Mouse (Mus musculus) neural tube, embryonic 11.5 days (tissue): Measurements from ENCODE around the gene Pltp. TPM values are rescaled to one million over a fixed set of nuclear protein-coding genes. Genes with fewer than 3 reads are reported as not detected.

Experiments used
- ATAC-seq: fragments of 200-750 bp; cut with Nextera tagmentation; 2 replicates; pipeline ENCODE4 v1.8.0; 2017; ENCODE audit warnings: moderate number of reproducible peaks, mild to moderate bottlenecking, moderate TSS enrichment, moderate library complexity; ENCODE audit not compliant: insufficient read depth, low FRiP score, low TSS enrichment
- DNase-seq: peaks from one replicate; pipeline ENCODE4 v3.0.0-alpha.2; 2015; ENCODE audit warnings: low spot score
- H3K27ac ChIP-seq: fragments of 300-500 bp; sonication (generic); 2 replicates; pipeline ENCODE4 v1.5.1; 2014; ENCODE audit warnings: low read depth, mild to moderate bottlenecking, low read length
- H3K27me3 ChIP-seq: fragments of 300-500 bp; sonication (generic); 2 replicates; pipeline ENCODE4 v1.6.1; 2014; ENCODE audit warnings: mild to moderate bottlenecking, low read length, mixed read lengths; ENCODE audit not compliant: control insufficient read depth, insufficient read depth
- H3K36me3 ChIP-seq: fragments of 300-500 bp; sonication (generic); 2 replicates; pipeline ENCODE4 v1.6.1; 2014; ENCODE audit warnings: mild to moderate bottlenecking, low read length, moderate library complexity, mixed read lengths; ENCODE audit not compliant: control insufficient read depth, insufficient read depth
- H3K4me1 ChIP-seq: fragments of 300-500 bp; sonication (generic); 2 replicates; pipeline ENCODE4 v1.6.1; 2014; ENCODE audit warnings: low read length, mixed read lengths; ENCODE audit not compliant: control insufficient read depth, insufficient read depth
- H3K4me2 ChIP-seq: fragments of 300-500 bp; sonication (generic); 2 replicates; pipeline ENCODE4 v1.6.1; 2014; ENCODE audit warnings: low read depth, mild to moderate bottlenecking, moderate library complexity
- H3K4me3 ChIP-seq: fragments of 300-500 bp; sonication (generic); 2 replicates; pipeline ENCODE4 v1.5.1; 2014; ENCODE audit warnings: low read depth, low read length
- H3K9ac ChIP-seq: fragments of 300-500 bp; sonication (generic); 2 replicates; pipeline ENCODE4 v1.6.1; 2014; ENCODE audit warnings: mild to moderate bottlenecking, low read length
- H3K9me3 ChIP-seq: fragments of 300-500 bp; sonication (generic); 2 replicates; pipeline ENCODE4 v1.6.1; 2016; ENCODE audit warnings: low read length; ENCODE audit not compliant: control insufficient read depth
- WGBS: fragments of 180-500 bp; shearing (Covaris S2); extraction: QIAGEN DNeasy Blood & Tissue Kit; methylation state at CpG from one replicate; pipeline ENCODE4 v1.1.7; 2014; 5-methylcytosine and 5-hydroxymethylcytosine counted together
- polyA plus RNA-seq: library from polyadenylated mRNA; unstranded; fragments of >200 nt; fragmentation: Nextera tagmentation; extraction: Ambion mirVana; gene quantifications from 2 replicates; pipeline ENCODE4 v1.2.1, GENCODE M21; 2014

The Pltp gene
- polyA plus RNA-seq = 58.4 and 58.9 TPM in 2 replicates

DNA sequence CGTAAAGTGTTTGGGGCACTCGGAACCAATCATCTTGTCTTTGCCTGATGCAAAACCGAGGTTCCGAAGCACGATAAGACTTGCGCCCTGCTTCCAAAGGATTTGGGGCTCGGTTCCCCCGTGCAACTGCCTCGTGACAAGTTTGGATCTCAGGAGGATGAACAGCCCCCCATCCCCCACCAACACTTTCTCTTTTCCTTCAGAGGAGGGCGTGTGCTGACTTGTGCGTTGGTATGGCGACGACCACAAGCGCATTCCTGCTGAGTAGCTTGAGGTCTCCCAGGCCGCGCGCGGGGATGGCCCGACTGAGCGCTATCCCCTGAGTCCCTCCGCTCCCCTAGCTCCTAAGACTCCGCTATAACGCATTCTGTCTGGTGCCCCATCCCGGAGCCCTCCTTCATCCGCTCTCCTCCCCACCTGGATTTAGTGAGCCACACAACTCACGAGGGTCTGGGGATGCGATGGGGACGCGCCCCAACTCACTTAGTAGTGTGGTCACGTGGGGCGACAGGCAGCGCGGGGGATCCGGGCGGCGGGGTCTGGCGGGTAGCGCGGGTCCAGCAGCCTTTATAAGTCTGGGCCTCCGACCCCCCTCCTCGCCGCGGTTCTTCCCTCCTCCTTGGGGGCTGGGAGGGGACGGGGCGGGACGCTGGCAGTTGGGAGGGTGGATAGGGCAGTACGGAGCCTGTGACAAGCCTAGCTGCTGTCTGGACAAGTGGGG lies at the start of gene Pltp:
Pltp (minus strand) TSS at position 611 of the 721 bp plus-strand sequence.
- Histone ChIP-seq H3K4me3 (peak within 1 kb of the TSS; percentile 48), H3K9me3 (no peaks in the 10 kb centered on the region), H3K27ac (peak within 1 kb of the TSS; percentile 39; the same call in 1 of the 2 replicates), H3K27me3 (peaks cover 8% of the 10 kb centered on the region), H3K9ac (peak within 1 kb of the TSS; percentile 49), H3K36me3 (no peaks in the 10 kb centered on the region), H3K4me2 (peak within 1 kb of the TSS; percentile 97), H3K4me1 (peaks cover 12% of the 10 kb centered on the region)
- ATAC-seq = peak; percentile 87
- under 1% methylated on average over 45 of the region's 47 CpGs for WGBS
- DNase-seq = peak; percentile 82

GRCm38 (mm10) chr2:164906071-164906470 lies 48.6 kb upstream of the Pltp start:
- WGBS = 97% methylated on average over 4 of the region's 4 CpGs
- Histone ChIP-seq H3K4me2 (no peak overlapping the region), H3K4me3 (no peak overlapping the region), H3K9ac (no peak overlapping the region), H3K9me3 (no peaks in the 10 kb centered on the region), H3K36me3 (peaks cover 48% of the 10 kb centered on the region), H3K4me1 (peaks cover 11% of the 10 kb centered on the region; the same call in 1 of the 2 replicates), H3K27ac (no peak overlapping the region), H3K27me3 (no peaks in the 10 kb centered on the region)
- DNase-seq = no peak
- ATAC-seq = no peak

- H3K36me3 ChIP-seq = peaks cover 60% of the 10 kb centered on the region
- no peak overlapping the region for H3K27ac ChIP-seq
- no peaks in the 10 kb centered on the region for H3K27me3 ChIP-seq
- H3K4me1 ChIP-seq = no peaks in the 10 kb centered on the region
- H3K9me3 ChIP-seq = no peaks in the 10 kb centered on the region
- H3K4me2 ChIP-seq = no peak overlapping the region
- no peak overlapping the region for H3K9ac ChIP-seq
- no peak overlapping the region for H3K4me3 ChIP-seq
- WGBS = 93% methylated on average over 1 of the region's 1 CpGs
- ATAC-seq = no peak
- no peak for DNase-seq
Measured at GRCm38 (mm10) chr2:164903496-164903895, 46.0 kb upstream of the Pltp start.

DNA sequence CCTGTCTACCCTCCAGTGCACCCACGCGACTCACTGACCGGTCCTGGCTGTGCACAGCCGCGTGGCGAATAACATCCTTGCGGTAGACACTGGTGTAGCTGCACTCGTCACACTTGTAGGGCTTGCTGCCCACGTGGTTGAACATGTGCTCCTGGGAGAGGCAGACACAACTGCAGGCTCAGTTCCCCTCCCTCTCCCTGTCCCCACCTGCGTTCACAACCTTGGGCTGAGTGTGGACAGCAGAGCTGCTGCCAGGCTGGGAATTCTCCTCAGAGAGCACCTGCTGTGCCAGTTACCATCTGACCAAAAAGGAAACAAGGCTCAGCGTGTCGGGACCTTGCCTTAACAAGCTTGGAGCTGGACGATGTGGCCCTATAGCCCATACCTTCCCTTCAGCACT lies 43.9 kb upstream of the Pltp start:
- Histone ChIP-seq H3K4me3 (no peak overlapping the region), H3K9ac (no peak overlapping the region), H3K4me1 (no peaks in the 10 kb centered on the region), H3K27me3 (no peaks in the 10 kb centered on the region), H3K9me3 (no peaks in the 10 kb centered on the region), H3K27ac (no peak overlapping the region), H3K4me2 (no peak overlapping the region), H3K36me3 (peaks cover 49% of the 10 kb centered on the region)
- DNase-seq = no peak
- 96% methylated on average over 13 of the region's 13 CpGs for WGBS
- ATAC-seq = no peak

GRCm38 (mm10) chr2:164899723-164900459 lies 42.4 kb upstream of the Pltp start:
- peaks cover 52% of the 10 kb centered on the region for H3K36me3 ChIP-seq
- no peak overlapping the region for H3K9ac ChIP-seq
- no peak overlapping the region for H3K4me2 ChIP-seq
- no peaks in the 10 kb centered on the region for H3K9me3 ChIP-seq
- ATAC-seq (no peak), DNase-seq (no peak)
- H3K27ac ChIP-seq = no peak overlapping the region
- H3K4me3 ChIP-seq = no peak overlapping the region
- H3K27me3 ChIP-seq = no peaks in the 10 kb centered on the region
- H3K4me1 ChIP-seq = no peaks in the 10 kb centered on the region
- 94% methylated on average over 16 of the region's 16 CpGs for WGBS

GRCm38 (mm10) chr2:164899034-164899433 lies 41.5 kb upstream of the Pltp start:
- Histone ChIP-seq H3K36me3 (peaks cover 50% of the 10 kb centered on the region), H3K27ac (no peak overlapping the region), H3K4me1 (no peaks in the 10 kb centered on the region), H3K27me3 (no peaks in the 10 kb centered on the region), H3K9ac (no peak overlapping the region), H3K4me3 (no peak overlapping the region), H3K9me3 (no peaks in the 10 kb centered on the region), H3K4me2 (no peak overlapping the region)
- ATAC-seq (no peak), DNase-seq (no peak)
- 92% methylated on average over 15 of the region's 15 CpGs for WGBS

DNA sequence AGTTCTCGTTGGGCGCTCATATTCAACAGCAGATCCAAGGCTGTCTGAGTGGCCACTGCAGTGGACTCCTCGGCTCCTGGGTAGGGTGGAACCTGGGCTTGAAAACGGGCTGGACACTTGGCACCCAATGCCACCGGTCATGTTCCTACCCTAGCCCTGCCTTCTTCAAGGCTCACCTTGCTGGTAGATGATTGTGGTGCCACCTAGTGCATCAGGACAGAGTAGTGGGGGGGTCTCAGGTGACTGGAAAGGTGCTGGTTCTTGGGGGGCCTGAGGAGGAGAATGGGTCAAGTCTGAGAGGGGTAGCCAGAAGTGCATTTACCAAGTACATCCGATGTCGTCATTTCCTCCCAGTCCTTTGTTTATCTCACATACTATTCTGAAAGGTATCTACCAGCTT lies 40.5 kb upstream of the Pltp start:
- no peaks in the 10 kb centered on the region for H3K27me3 ChIP-seq
- H3K27ac ChIP-seq = no peak overlapping the region
- H3K9me3 ChIP-seq = no peaks in the 10 kb centered on the region
- ATAC-seq = no peak
- no peak overlapping the region for H3K4me2 ChIP-seq
- H3K4me1 ChIP-seq = no peaks in the 10 kb centered on the region
- no peak overlapping the region for H3K9ac ChIP-seq
- WGBS = 93% methylated on average over 7 of the region's 7 CpGs
- peaks cover 51% of the 10 kb centered on the region for H3K36me3 ChIP-seq
- no peak overlapping the region for H3K4me3 ChIP-seq
- no peak for DNase-seq

DNA sequence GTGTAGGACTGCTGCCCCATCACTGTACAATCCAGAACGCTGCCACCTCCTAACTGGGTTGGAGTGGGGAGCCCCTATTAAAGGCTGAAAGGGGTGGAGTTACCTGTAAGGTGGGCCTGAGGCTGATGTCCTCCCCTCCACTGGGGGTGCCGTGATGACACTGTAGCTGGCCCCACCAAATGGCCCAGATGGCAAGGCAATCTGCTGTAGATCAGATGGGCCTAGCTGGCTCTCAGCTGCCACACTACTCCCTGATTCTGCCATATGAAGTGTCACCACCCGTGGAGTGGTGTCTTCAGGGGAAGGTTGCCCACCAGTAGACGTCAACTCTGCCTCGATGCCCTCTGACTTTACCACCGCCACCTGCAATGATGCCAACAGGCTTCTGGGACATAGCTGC lies 38.4 kb upstream of the Pltp start:
- H3K4me3 ChIP-seq = no peak overlapping the region
- H3K4me2 ChIP-seq = no peak overlapping the region
- WGBS = 96% methylated on average over 6 of the region's 6 CpGs
- no peaks in the 10 kb centered on the region for H3K4me1 ChIP-seq
- H3K27me3 ChIP-seq = no peaks in the 10 kb centered on the region
- H3K36me3 ChIP-seq = peaks cover 58% of the 10 kb centered on the region
- no peak for ATAC-seq
- DNase-seq = no peak
- no peak overlapping the region for H3K9ac ChIP-seq
- no peaks in the 10 kb centered on the region for H3K9me3 ChIP-seq
- H3K27ac ChIP-seq = no peak overlapping the region

GRCm38 (mm10) chr2:164894644-164895043 lies 37.1 kb upstream of the Pltp start:
- Histone ChIP-seq H3K4me3 (no peak overlapping the region), H3K9ac (no peak overlapping the region), H3K4me2 (no peak overlapping the region), H3K9me3 (no peaks in the 10 kb centered on the region), H3K27ac (no peak overlapping the region), H3K27me3 (no peaks in the 10 kb centered on the region), H3K36me3 (peaks cover 62% of the 10 kb centered on the region), H3K4me1 (no peaks in the 10 kb centered on the region)
- 80% methylated on average over 1 of the region's 1 CpGs for WGBS
- DNase-seq (no peak), ATAC-seq (no peak)
